Mouse (Mus musculus): ENCODE data around the gene Cct5. TPM values are rescaled to one million over a fixed set of nuclear protein-coding genes. Genes with fewer than 3 reads are reported as not detected.

The Cct5 gene
- total and polyA plus RNA-seq, 3 experiments = 858 to 1,445 (median 883) TPM

- peak; percentile 71 for DNase-seq (ENCODE audit: extremely low read depth)
- H3K9ac ChIP-seq (ENCODE audit: insufficient read depth, low read depth) = peak overlapping the region; percentile 96
- H3K4me3 ChIP-seq (replicated peaks in 1 of 3; ENCODE audit: low read depth in 2 of 3, low read length in 2 of 3, poor library complexity in 1 of 3) = peak overlapping the region; percentile 76 to 99 (median 85)
- peaks cover 14 to 42% of the 10 kb centered on the region in 2 experiments for H3K4me1 ChIP-seq (ENCODE audit: control insufficient read depth in 1 of 2, insufficient read depth in 2 of 2)
- peaks cover 46% of the 10 kb centered on the region for H3K79me2 ChIP-seq (replicated peaks; ENCODE audit: control insufficient read depth, extremely low read depth, insufficient read depth, poor library complexity, severe bottlenecking)
- in situ Hi-C loops (cut with MboI; ENCODE audit: low pct_ligation_motif_present, low pct_unique_long_range_greater_than_20kb, low sequenced_read_pairs) (no loop called here), dilution Hi-C loops (cut with MboI; ENCODE audit: extremely low pct_ligation_motif_present, extremely low pct_unique_long_range_greater_than_20kb, low sequenced_read_pairs) (no loop called here)
- peaks cover 17 to 53% of the 10 kb centered on the region in 2 experiments for H3K36me3 ChIP-seq (replicated peaks in 1 of 2; ENCODE audit: control insufficient read depth in 1 of 2, insufficient read depth in 1 of 2, low read length in 1 of 2)
- H3K27me3 ChIP-seq (replicated peaks) = no peaks in the 10 kb centered on the region
- no peak for TF ChIP-seq MAZ (IDR thresholded peaks at IDR 0.05; ENCODE audit: low read depth, low read length)
- TF ChIP-seq ZMIZ1 (IDR thresholded peaks at IDR 0.05; ENCODE audit: low read depth, low read length) = no peak; the same call in 1 of the 2 replicates
- 0 out of 2 replicates have a peak, but pooled peaks have one; percentile 22 for TF ChIP-seq MYC (IDR thresholded peaks at IDR 0.05; ENCODE audit: low read depth, low read length)
- TF ChIP-seq CHD1 (IDR thresholded peaks at IDR 0.05; ENCODE audit: low read depth, low read length) = no peak
- no peak for TF ChIP-seq POLR2AphosphoS2 (IDR thresholded peaks at IDR 0.05; ENCODE audit: low read depth, low read length)
- TF ChIP-seq MAX (IDR thresholded peaks at IDR 0.05; ENCODE audit: low read length) = 0 out of 2 replicates have a peak, but pooled peaks have one; percentile 2
- TF ChIP-seq JUN (IDR thresholded peaks at IDR 0.05; ENCODE audit: insufficient read depth, low read depth, low read length) = no peak
- TF ChIP-seq RAD21 (IDR thresholded peaks at IDR 0.05; ENCODE audit: low read depth, low read length) = peak; percentile 56
- no peak for TF ChIP-seq ZNF384 (IDR thresholded peaks at IDR 0.05; ENCODE audit: low read depth, low read length)
- no peak for TF ChIP-seq TCF12 (IDR thresholded peaks at IDR 0.05; ENCODE audit: low read depth, low read length)
- TF ChIP-seq PAX5 (IDR thresholded peaks at IDR 0.05; ENCODE audit: low read length) = no peak
- peak in 1 of 2 experiments; percentile 51; a peak in 2 of 4 replicates for TF ChIP-seq CTCF (conservative IDR thresholded peaks at IDR 0.05 in 1 of 2, IDR thresholded peaks at IDR 0.05 in 1 of 2; ENCODE audit: low read depth in 2 of 2, low read length in 2 of 2)
- no peak for TF ChIP-seq NELFE (IDR thresholded peaks at IDR 0.05; ENCODE audit: low read depth, low read length)
- TF ChIP-seq USF1 (IDR thresholded peaks at IDR 0.05; ENCODE audit: low read depth, low read length) = no peak
- no peak for TF ChIP-seq BHLHE40 (IDR thresholded peaks at IDR 0.05; ENCODE audit: low read depth, low read length)
- TF ChIP-seq SMC3 (IDR thresholded peaks at IDR 0.05; ENCODE audit: low read depth, low read length) = peak; percentile 22
- no peak for TF ChIP-seq ETS1 (conservative IDR thresholded peaks at IDR 0.05; ENCODE audit: low read depth, low read length)
- TF ChIP-seq MXI1 (IDR thresholded peaks at IDR 0.05; ENCODE audit: low read depth, low read length) = no peak; the same call in 1 of the 2 replicates
- no peak for TF ChIP-seq MAFK (IDR thresholded peaks at IDR 0.05; ENCODE audit: insufficient replicate concordance, low read length)
- no peak for TF ChIP-seq KAT2A (IDR thresholded peaks at IDR 0.05; ENCODE audit: insufficient replicate concordance, low read length)
- no peak for TF ChIP-seq USF2 (conservative IDR thresholded peaks at IDR 0.05; ENCODE audit: low read depth, low read length)
- TF ChIP-seq RCOR1 (conservative IDR thresholded peaks at IDR 0.05; ENCODE audit: low read depth, low read length) = no peak
- no peak for TF ChIP-seq GABPA (IDR thresholded peaks at IDR 0.05; ENCODE audit: insufficient replicate concordance, low read depth, low read length)
- no peak for TF ChIP-seq E2F4 (IDR thresholded peaks at IDR 0.05; ENCODE audit: insufficient replicate concordance, low read depth, low read length)
- no peak for TF ChIP-seq UBTF (IDR thresholded peaks at IDR 0.05; ENCODE audit: low read depth, low read length)
- TF ChIP-seq IRF4 (IDR thresholded peaks at IDR 0.05; ENCODE audit: low read depth, low read length) = no peak; the same call in 1 of the 2 replicates
- TF ChIP-seq ELF1 (IDR thresholded peaks at IDR 0.05; ENCODE audit: low read depth, low read length) = no peak
- TF ChIP-seq EP300 (IDR thresholded peaks at IDR 0.05; ENCODE audit: low read length) = no peak
- no peak for TF ChIP-seq MEF2A (IDR thresholded peaks at IDR 0.05; ENCODE audit: borderline replicate concordance, low read depth, low read length)
- no peak for TF ChIP-seq POLR2A (IDR thresholded peaks at IDR 0.05; ENCODE audit: low read depth, low read length)
- no peak for TF ChIP-seq JUND (conservative IDR thresholded peaks at IDR 0.05; ENCODE audit: low read depth, low read length)
- TF ChIP-seq NRF1 (IDR thresholded peaks at IDR 0.05; ENCODE audit: low read depth, low read length) = no peak
- TF ChIP-seq SIN3A (IDR thresholded peaks at IDR 0.05; ENCODE audit: low read length) = 0 out of 2 replicates have a peak, but pooled peaks have one; percentile 37
- no peak for TF ChIP-seq CHD2 (IDR thresholded peaks at IDR 0.05; ENCODE audit: low read length)
- TF ChIP-seq HCFC1 (IDR thresholded peaks at IDR 0.05; ENCODE audit: low read depth, low read length) = no peak
- TF ChIP-seq TBP (conservative IDR thresholded peaks at IDR 0.05; ENCODE audit: low read depth, low read length) = no peak
- TF ChIP-seq ZC3H11A (IDR thresholded peaks at IDR 0.05; ENCODE audit: low read depth, low read length) = no peak
- no peak for TF ChIP-seq ZKSCAN1 (IDR thresholded peaks at IDR 0.05; ENCODE audit: borderline replicate concordance, low read depth, low read length)
- no peaks in the 10 kb centered on the region for H3K9me3 ChIP-seq (replicated peaks; ENCODE audit: low read length)
- peak overlapping the region; percentile 88 for H3K4me2 ChIP-seq (ENCODE audit: insufficient read depth, low read depth, poor library complexity, severe bottlenecking)
- no peak overlapping the region for H3K27ac ChIP-seq (ENCODE audit: insufficient read depth, low read depth)
Measured at GRCm38 (mm10) chr15:31602426-31602825, 822 bp upstream of the Cct5 start.

Data from CH12.LX (cell line).